Mouse (Mus musculus) spleen, adult 10 weeks (tissue): Measurements from ENCODE around the gene Sox5. TPM values are rescaled to one million over a fixed set of nuclear protein-coding genes. Genes with fewer than 3 reads are reported as not detected.

Source experiments
- polyA plus RNA-seq: library from polyadenylated mRNA; stranded (reverse); fragments of 350-450 nt; fragmentation: Illumina TruSeq; extraction: RNeasy Lipid Tissue Mini Kit (QIAGEN cat#74804); gene quantifications from one replicate; pipeline ENCODE4 v1.2.3, GENCODE M21; 2015; ENCODE audit warnings: low replicate concordance; ENCODE audit not compliant: insufficient read depth

Gene Sox5
- polyA plus RNA-seq, result 3.1 TPM

DNA sequence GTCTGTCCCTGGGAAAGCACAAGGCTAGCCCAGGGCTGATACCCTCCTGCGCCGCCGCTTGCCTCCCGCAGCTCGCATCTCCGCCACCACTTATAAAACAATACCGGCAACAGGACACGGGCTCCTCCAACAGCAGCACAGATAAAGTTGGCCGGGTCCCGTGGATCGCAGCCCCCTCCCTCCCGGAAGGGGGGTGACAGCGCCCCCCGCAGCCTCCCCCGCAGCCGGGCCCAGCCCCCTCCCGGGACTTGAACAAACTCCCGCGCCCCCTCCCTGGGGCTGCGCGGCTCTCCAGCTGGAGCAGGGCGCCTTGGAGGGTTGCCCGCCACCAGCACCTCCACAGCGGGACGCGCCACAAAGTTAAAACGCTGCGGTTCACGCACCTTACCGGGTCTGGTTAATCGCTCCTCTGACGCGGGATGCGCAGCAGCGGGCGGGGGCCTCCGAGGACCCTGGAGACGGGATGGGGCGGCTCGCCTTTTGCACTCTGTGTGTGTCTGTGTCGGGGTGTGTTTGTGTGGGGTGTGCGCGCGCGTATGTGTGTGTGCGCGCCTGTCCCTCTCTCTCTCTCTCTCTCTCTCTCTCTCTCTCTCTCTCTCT lies at the start of gene Sox5:
Sox5 (minus strand) TSS at position 547 of the 600 bp plus-strand sequence.

